Comparison of ENCODE assay signal across 9 mouse cellular contexts in the genomic region with DNA sequence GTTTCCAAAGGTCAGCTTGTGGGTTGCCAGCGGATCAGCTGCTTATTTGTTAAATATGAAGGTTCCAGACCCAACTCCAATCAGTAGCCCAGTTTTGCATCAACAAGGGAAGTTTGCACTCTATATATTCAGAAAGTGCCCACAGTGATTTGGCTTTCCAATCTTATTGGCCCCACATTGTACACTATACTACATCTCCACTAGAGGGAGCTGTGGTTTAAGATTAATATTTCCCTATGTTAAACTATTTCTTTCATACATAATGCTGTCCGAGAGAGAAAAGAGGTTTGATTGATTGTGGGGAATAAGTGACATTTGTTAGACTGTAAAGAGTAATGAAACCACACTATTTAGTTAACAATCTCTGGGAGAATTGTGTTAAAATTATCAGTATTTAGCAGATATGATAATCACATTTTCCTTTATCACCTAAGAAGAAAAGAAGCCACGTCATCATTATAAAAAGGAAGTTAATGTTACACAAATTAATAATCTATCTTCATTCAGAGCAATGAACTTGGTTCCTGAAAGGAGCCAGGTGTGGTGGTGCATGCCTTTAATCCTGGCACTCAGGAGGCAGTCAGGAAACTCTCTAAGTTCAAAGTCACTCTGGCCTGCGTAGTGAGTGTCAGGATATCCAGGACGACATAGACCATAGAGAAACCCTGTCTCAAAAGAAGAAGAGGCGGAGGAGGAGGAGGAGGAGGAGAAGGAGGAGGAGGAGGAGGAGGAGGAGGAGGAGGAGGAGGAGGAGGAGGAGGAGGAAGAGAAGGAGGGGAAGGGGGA. TPM values are rescaled to one million over a fixed set of nuclear protein-coding genes. Genes with fewer than 3 reads are reported as not detected.
DNase-seq lines count a peak whose midpoint lies in the region; ATAC-seq and TF ChIP-seq lines count a peak whose summit lies in the region.
"Had no signal": no experiment of that assay in that cellular context is flagged by ENCODE, and none has a peak within 500 bp of the region (broad histone marks: within the 10 kb centered on the region; RNA-seq: fewer than 3 reads in every experiment).

No protein-coding gene starts in this region.

- DNase-seq in kidney, adult 2 months, result peak; percentile 29
- no peak for DNase-seq in kidney, postnatal 4 days
- peak; percentile 36 for DNase-seq in CD4-positive helper T cell, adult 2 months (ENCODE audit: low read depth, low spot score)
- peak; percentile 61 for DNase-seq in adipocyte (ENCODE audit: low spot score)
- DNase-seq in intestine, embryonic 14.5 days (ENCODE audit: low spot score), result no peak
- DNase-seq in spleen, postnatal 10 days (ENCODE audit: low spot score in 2 of 2), result no peak
- DNase-seq in layer of hippocampus, adult 11-12 months (ENCODE audit: low spot score), result no peak
- no peak for DNase-seq in left cerebral cortex, adult 8-10 months (ENCODE audit: low spot score in 2 of 2)

- H3K36me3 ChIP-seq in kidney, adult 2 months (ENCODE audit: control insufficient read depth, insufficient read depth, low read length), result no peaks in the 10 kb centered on the region
- H3K36me3 ChIP-seq in intestine, embryonic 14.5 days (ENCODE audit: control insufficient read depth, insufficient read depth, low read length), result no peaks in the 10 kb centered on the region
- H3K36me3 ChIP-seq: limb, embryonic 15.5 days had no signal

- ATAC-seq in intestine, embryonic 14.5 days (replicated peaks; ENCODE audit: low FRiP score, low TSS enrichment, low read depth), result peak; percentile 40; the same call in 1 of the 2 replicates

- H3K4me1 ChIP-seq in kidney, adult 2 months (ENCODE audit: control insufficient read depth, insufficient read depth, low read length), result no peaks in the 10 kb centered on the region
- H3K4me1 ChIP-seq in intestine, embryonic 14.5 days (replicated peaks; ENCODE audit: control insufficient read depth, insufficient read depth, low read length), result no peaks in the 10 kb centered on the region
- H3K4me1 ChIP-seq: limb, embryonic 15.5 days had no signal

- TF ChIP-seq CTCF in kidney, adult 2 months (conservative IDR thresholded peaks at IDR 0.05; ENCODE audit: insufficient read depth, insufficient read length, low read depth, low read length), result no peak

- H3K4me3 ChIP-seq in kidney, adult 2 months (ENCODE audit: insufficient read depth, low read depth, low read length), result no peak overlapping the region
- H3K4me3 ChIP-seq in intestine, embryonic 14.5 days (ENCODE audit: low read depth, low read length), result no peak overlapping the region
- H3K4me3 ChIP-seq: limb, embryonic 15.5 days had no signal

- 34% methylated on average over 6 of the region's 6 CpGs for WGBS in kidney, adult 2 months
- WGBS in intestine, embryonic 14.5 days, result 50% methylated on average over 5 of the region's 6 CpGs

- no peaks in the 10 kb centered on the region for H3K27me3 ChIP-seq in kidney, adult 2 months (replicated peaks; ENCODE audit: control insufficient read depth, insufficient read depth, low read length)
- no peaks in the 10 kb centered on the region for H3K27me3 ChIP-seq in intestine, embryonic 14.5 days (replicated peaks; ENCODE audit: control insufficient read depth, insufficient read depth, low read length)
- H3K27me3 ChIP-seq: limb, embryonic 15.5 days had no signal

- no peak for TF ChIP-seq POLR2A in kidney, adult 2 months (IDR thresholded peaks at IDR 0.05; ENCODE audit: low read depth, low read length)

- H3K27ac ChIP-seq in kidney, adult 2 months (ENCODE audit: insufficient read depth, low read depth, low read length), result no peak overlapping the region
- no peak overlapping the region for H3K27ac ChIP-seq in intestine, embryonic 14.5 days (ENCODE audit: low read depth)
- H3K27ac ChIP-seq: limb, embryonic 15.5 days had no signal

- no peaks in the 10 kb centered on the region for H3K9me3 ChIP-seq in intestine, embryonic 14.5 days (ENCODE audit: control insufficient read depth, low read length)
- H3K9me3 ChIP-seq: limb, embryonic 15.5 days had no signal

- H3K4me2 ChIP-seq in intestine, embryonic 14.5 days (ENCODE audit: low read length), result no peak overlapping the region
- H3K4me2 ChIP-seq: limb, embryonic 15.5 days had no signal

- H3K9ac ChIP-seq in intestine, embryonic 14.5 days (ENCODE audit: low read length), result no peak overlapping the region
- H3K9ac ChIP-seq: limb, embryonic 15.5 days had no signal

RNA-seq across cellular contexts. Expression of a gene that starts 44.8 kb away (rescaled TPM):
- polyA plus RNA-seq in kidney, adult 2 months (2012; rRNA removed), result 11.6 and 12.4 TPM in 2 replicates
- polyA plus RNA-seq in intestine, embryonic 14.5 days (2014; fragmentation: Nextera tagmentation; extraction: Ambion mirVana), result 53.6 and 57.7 TPM in 2 replicates
- 10 to 100 TPM; 39.2 to 44.6 (median 40.7) TPM for total RNA-seq in left cerebral cortex, adult 8-10 months (2022)

RNA-seq across cellular contexts. Expression of a gene that starts 51.4 kb away (rescaled TPM):
- 37.1 and 41.9 TPM in 2 replicates for polyA plus RNA-seq in kidney, adult 2 months (2012; rRNA removed)
- 23.1 and 26.4 TPM in 2 replicates for polyA plus RNA-seq in intestine, embryonic 14.5 days (2014; fragmentation: Nextera tagmentation; extraction: Ambion mirVana)
- total RNA-seq in left cerebral cortex, adult 8-10 months (2022), result under 1 TPM in 3 of 4 experiments, not detected in 1; 0.15 to 0.46 (median 0.27) TPM

Comparison
In these comparisons a context has a peak if more than half of its experiments do, and no peak if none do; other contexts are left out.
1. DNase-seq: peak in kidney, adult 2 months (single experiment), CD4-positive helper T cell, adult 2 months (single experiment) and adipocyte (single experiment); none in kidney, postnatal 4 days (0 of 2), intestine, embryonic 14.5 days (single experiment), spleen, postnatal 10 days (0 of 2), layer of hippocampus, adult 11-12 months (single experiment) and left cerebral cortex, adult 8-10 months (0 of 2).